Mouse (Mus musculus) lung, embryonic 16.5 days (tissue): ENCODE data around the gene Bmp6. TPM values are rescaled to one million over a fixed set of nuclear protein-coding genes. Genes with fewer than 3 reads are reported as not detected.

Experiments used
- ATAC-seq: fragments of 200-750 bp; cut with Nextera tagmentation; 2 replicates; pipeline ENCODE4 v1.8.0; 2017; ENCODE audit warnings: low read depth, mild to moderate bottlenecking, moderate library complexity
- H3K27ac ChIP-seq: fragments of 300-500 bp; sonication (generic); 2 replicates; pipeline ENCODE4 v1.5.1; 2014; ENCODE audit warnings: mild to moderate bottlenecking, control low read depth, low read length
- H3K27me3 ChIP-seq: fragments of 300-500 bp; sonication (generic); 2 replicates; pipeline ENCODE4 v1.6.1; 2014; ENCODE audit warnings: low read depth, low read length, mixed read lengths; ENCODE audit not compliant: control insufficient read depth, insufficient read depth
- H3K36me3 ChIP-seq: fragments of 300-500 bp; sonication (generic); 2 replicates; pipeline ENCODE4 v1.6.1; 2014; ENCODE audit warnings: low read length; ENCODE audit not compliant: control insufficient read depth, insufficient read depth
- H3K4me1 ChIP-seq: fragments of 300-500 bp; sonication (generic); replicated peaks from 2 replicates; pipeline ENCODE4 v1.6.1; 2014; ENCODE audit warnings: low read length, mixed read lengths; ENCODE audit not compliant: control insufficient read depth, insufficient read depth
- H3K4me2 ChIP-seq: fragments of 300-500 bp; sonication (generic); 2 replicates; pipeline ENCODE4 v1.6.1; 2014; ENCODE audit warnings: low read depth, low read length, control low read depth
- H3K4me3 ChIP-seq: fragments of 300-500 bp; sonication (generic); 2 replicates; pipeline ENCODE4 v1.5.1; 2014; ENCODE audit warnings: mild to moderate bottlenecking, low read length, control low read depth
- H3K9ac ChIP-seq: fragments of 300-500 bp; sonication (generic); 2 replicates; pipeline ENCODE4 v1.6.1; 2014; ENCODE audit warnings: low read length, control low read depth
- H3K9me3 ChIP-seq: fragments of 300-500 bp; sonication (generic); 2 replicates; pipeline ENCODE4 v1.6.1; 2016; ENCODE audit warnings: low read length; ENCODE audit not compliant: control insufficient read depth
- WGBS: fragments of 180-500 bp; shearing (Covaris S2); extraction: QIAGEN DNeasy Blood & Tissue Kit; methylation state at CpG from one replicate; pipeline ENCODE4 v1.1.7; 2014; 5-methylcytosine and 5-hydroxymethylcytosine counted together
- polyA plus RNA-seq: library from polyadenylated mRNA; unstranded; fragments of >200 nt; fragmentation: Nextera tagmentation; extraction: Ambion mirVana; gene quantifications from 2 replicates; pipeline ENCODE4 v1.2.1, GENCODE M21; 2015

The Bmp6 gene
- polyA plus RNA-seq, 1 experiment from 2014 or later: 1.3 TPM

DNA sequence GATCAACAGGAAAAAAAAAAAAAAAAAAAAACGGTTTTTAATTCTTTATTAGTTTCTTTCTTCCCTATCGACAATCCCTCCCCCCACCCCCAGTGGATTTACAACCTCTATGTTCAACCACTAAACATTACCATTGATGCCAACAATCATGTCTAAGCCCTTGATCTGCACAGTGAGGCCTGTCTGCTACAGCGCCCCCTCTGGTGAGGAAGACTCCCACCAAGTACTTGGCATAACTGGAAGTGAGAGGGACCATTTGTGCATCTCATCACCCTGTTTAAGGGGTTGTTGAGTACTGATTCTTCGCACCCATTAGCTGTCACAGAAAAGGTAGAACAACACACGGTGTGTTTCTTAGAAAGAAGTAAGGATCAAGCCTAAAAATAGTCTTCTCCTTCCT, 203.8 kb downstream of the Bmp6 start:
- Histone ChIP-seq H3K27ac (no peak overlapping the region), H3K9me3 (no peaks in the 10 kb centered on the region), H3K36me3 (no peaks in the 10 kb centered on the region), H3K4me1 (no peaks in the 10 kb centered on the region), H3K4me2 (no peak overlapping the region), H3K9ac (no peak overlapping the region), H3K27me3 (no peaks in the 10 kb centered on the region), H3K4me3 (no peak overlapping the region)
- WGBS: 80% methylated on average over 5 of the region's 5 CpGs
- no peak for ATAC-seq

Other genes with a start within 250 kb of the Bmp6 start
- 7.3 and 7.7 TPM in 2 replicates for gene Dsp, start 193.8 kb upstream of the Bmp6 start, polyA plus RNA-seq
- gene Snrnp48, start 140.2 kb upstream of the Bmp6 start, polyA plus RNA-seq: 35.7 and 39.0 TPM in 2 replicates
- 237 and 238 TPM in 2 replicates for gene Txndc5, start 183.7 kb downstream of the Bmp6 start, polyA plus RNA-seq